Mouse (Mus musculus): ENCODE results near the gene Slc30a3.
A peak's percentile ranks its signal among the peaks of the same experiment; 100 is the strongest.

Gene Slc30a3

DNA sequence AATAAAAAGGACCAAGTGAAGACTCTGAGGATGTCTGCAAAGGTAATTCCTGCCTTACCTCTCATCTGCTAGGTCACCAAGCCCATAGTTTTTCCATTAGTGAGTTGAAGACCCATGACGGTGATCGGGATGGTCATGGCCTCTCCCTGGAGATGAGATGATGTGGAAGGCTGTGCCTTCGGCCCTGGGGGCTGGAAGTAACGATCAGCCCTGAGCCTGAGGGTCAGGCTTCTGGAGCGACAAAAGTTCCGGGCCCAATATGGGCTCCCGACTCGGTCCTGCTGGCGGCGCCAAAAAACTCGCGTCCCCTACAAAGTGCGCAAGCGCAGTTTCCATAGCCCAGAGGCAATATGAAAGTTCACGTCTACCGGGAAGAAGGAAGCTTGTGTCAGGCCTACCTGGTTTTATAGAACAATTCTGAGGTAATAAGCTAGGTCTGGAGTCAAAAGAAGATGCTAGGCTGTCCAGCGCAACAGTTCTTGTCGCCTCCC is at the start of gene Slc30a3:
Gene Slc30a3 (minus strand): TSS at position 238 of the 491 bp plus-strand sequence.
- no peak for DNase-seq

GRCm38 (mm10) chr5:31154152-31154553 is 46.1 kb upstream of the Slc30a3 start, which contains the start of gene Mpv17:
TSS of gene Mpv17 (minus strand) at chr5:31154251.
- DNase-seq: peak; percentile 85 to 91

GRCm38 (mm10) chr5:31153516-31154151 is 45.6 kb upstream of the Slc30a3 start:
- peak in 1 of 2 experiments; percentile 7 for DNase-seq

DNA sequence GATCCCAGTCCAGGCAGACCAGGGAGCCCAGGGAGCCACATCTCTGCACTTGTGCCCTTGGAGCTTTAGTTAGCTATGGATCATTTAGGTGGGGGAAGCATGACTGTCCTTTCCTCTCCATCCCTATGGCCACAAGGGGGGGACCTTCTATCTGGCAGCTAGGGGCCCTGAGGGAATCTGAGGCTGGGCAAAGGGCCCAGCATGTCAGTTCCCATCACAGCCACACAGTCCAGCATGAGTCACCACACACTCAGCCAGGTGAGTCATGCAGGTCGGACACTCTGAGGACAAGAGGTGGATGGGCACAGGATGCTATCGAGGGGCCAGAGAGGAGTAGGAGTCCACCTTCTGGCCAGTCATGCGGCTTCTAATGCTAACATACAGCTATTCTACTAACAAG is 43.7 kb upstream of the Slc30a3 start:
- DNase-seq: no peak

DNA sequence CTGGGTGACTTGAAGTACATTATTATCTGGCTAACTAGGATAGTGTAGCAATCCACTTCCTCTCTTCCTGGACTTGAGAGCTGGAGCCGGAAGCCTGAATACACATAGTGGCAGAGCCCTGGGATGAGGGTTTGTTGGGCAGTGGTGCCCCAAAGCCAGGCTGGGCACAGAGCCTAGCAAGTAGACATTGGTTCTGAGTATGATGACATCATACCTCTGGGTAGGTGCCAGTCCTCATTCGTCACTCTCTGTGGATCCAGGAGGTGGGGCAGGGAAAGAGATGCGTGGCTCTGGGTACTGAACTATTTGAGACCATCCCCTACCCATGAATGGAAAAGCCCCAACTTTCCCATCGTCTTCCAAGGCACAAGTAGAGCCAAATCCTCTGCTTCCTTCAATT is 41.7 kb upstream of the Slc30a3 start:
- DNase-seq: no peak

- DNase-seq: peak in 1 of 2 experiments; percentile 20
These were observed 31.0 kb upstream of the Slc30a3 start for GRCm38 (mm10) chr5:31138968-31139425.

- DNase-seq: peak in 1 of 2 experiments; percentile 38
These were observed 30.4 kb upstream of the Slc30a3 start, which contains the start of gene Ucn for GRCm38 (mm10) chr5:31138241-31138967. TSS of gene Ucn (minus strand) at chr5:31138829.

DNA sequence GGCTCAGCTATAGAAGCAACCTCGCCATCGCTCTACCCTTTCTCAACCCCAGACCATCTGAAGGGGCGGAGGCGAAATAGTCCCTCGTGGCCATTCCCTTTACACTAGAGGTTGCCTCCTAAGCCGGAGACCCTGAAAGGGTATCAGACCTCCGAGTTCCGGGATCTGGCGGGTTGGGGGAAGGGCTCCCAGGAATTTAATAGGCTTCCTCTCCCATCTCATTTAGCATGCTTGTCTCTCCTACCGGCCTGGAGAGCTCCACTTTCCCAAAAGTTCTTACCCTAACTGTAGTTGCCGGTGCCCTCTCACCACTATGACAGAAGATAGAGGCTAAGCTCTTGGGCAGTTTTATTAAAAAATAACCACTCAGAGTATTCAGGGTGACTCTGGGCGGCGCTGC is 29.6 kb upstream of the Slc30a3 start:
- no peak for DNase-seq

DNA sequence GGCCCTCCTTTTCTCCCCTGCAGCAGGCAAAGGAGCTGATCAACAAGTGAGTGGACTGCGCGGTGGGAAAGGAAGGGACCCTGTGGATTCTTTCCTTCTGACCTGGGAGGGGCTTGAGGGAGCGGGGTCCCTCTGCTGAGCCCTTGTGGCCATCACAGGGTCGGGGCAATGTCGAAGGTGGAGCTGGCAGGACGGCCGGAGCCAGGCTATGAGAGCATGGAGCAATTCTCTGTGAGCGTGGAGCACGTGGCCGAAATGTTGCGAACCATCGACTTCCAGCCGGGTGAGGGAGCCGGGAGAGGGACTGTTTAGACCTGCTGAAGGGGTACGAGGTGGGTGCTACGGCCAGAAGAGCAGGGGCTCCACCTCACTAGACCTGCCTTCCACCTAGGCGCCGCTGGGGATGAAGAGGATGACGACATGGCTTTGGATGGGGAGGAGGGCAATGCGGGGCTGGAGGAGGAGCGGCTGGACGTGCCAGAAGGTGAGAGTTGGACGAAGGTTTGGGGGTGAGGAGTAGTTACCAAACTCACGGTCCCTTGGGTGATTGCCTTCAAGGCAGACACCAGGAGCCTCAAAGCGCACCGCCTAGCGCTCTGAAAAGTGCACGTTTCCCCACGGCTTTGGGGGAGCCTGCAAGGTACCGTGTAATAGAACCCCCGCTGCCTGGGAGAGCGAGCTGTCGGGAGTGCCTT is 28.8 kb upstream of the Slc30a3 start:
- no peak for DNase-seq

GRCm38 (mm10) chr5:31126050-31126449 is 18.0 kb upstream of the Slc30a3 start:
- no peak for DNase-seq

DNA sequence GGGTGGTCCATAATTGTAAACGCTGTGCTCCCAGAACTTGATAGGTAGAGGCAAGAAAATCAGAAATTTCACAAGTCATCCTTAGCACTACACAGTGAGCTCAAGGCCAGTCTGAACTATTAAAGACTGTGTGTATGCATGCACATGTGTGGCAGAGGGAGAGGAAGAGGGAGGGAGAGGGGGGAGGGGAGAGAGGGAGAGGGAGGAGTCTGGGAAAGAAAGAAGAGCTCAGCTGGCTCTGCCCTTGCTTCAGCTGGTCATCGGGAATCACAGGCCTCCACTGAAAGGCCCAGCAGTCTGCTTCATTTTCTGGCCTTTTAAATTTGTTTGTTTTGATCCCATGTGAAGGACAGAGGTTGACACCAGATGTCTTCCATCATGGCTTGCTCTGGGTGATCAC is 15.4 kb upstream of the Slc30a3 start:
- no peak for DNase-seq

DNA sequence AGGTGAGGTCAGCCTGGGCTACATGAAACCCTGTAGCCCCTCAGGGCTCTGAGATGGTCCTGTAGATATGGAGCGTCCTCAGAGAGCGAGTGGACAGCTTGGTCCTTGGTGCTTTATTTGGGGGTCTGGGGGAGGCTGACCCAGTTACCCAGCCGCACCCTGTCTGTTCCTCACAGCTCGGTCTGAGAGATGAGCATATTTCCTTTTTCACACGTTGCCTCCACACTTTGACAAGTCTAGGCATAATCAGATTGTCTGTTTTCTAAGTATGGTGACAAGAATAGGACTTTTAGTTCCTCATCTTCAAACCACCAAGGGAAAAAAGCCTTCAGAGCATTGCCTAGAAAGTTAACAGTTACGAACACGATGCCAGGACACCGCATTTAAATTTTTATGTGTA is 13.1 kb upstream of the Slc30a3 start:
- no peak for DNase-seq

DNA sequence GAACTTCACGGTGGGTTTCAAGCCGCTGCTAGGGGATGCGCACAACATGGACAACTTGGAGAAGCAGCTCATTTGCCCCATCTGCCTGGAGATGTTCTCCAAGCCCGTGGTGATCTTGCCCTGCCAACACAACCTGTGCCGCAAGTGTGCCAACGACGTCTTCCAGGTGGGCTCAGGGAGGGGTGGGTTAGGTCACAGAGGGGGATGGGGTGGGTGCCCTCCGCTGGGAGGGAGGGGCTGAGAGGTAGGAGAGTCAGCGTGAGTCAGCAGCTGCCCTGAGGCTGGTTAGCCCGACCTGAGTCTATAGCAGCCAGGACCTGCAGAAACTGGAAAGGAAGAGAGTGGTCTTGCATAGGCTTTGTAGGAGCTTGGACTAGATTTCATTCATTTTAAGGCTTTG is 8.9 kb upstream of the Slc30a3 start:
- DNase-seq: no peak

- DNase-seq: no peak
These were observed 8.3 kb upstream of the Slc30a3 start, which contains the start of gene Trim54 for GRCm38 (mm10) chr5:31116354-31116753. TSS of gene Trim54 (plus strand) at chr5:31116712.

DNA sequence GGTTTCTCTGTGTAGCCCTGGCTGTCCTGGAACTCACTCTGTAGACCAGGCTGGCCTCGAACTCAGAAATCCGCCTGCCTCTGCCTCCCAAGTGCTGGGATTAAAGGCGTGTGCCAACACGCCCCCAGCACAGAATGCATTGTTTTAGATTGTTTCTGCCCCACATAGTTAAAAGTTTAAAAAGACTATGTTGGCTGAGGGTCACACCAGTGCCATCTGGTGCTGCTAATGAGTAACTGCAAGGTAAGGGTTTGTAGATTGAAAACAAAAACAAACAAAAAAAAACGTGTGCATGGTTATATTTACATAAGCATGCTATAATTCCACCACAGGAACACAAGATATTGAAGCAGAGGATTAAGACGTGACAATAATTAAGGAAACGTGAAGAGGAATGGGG is 2.7 kb upstream of the Slc30a3 start:
- DNase-seq: no peak

DNA sequence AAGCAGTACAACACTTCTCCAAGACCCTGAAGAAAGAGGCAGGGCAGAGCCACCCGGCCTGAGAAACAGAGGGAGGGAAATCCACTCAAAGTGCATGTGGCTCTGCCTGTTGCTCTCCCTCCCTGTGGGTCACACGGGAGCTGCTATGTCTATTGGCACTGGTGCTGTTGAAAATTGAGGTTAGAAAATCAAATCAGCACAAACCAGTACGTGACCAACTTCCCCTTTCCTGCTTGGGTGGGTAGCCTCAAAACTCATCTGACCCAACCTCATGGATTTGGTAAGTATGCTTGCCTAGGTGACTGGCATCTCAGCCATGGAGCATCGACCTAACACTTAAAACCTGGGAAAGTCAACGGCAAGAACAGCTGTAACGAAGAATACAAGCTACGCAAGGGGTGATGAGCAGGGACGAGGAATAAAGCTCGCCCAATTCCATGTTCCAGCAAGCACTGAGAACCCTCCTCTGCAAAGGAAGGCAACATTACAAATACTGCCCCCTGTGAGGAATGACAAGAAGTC is 2.2 kb downstream of the Slc30a3 start, which contains the start of gene Dnajc5g:
Gene Dnajc5g (plus strand): TSS at position 472 of the 522 bp plus-strand sequence.
- DNase-seq: no peak

- DNase-seq: no peak
These were observed 12.1 kb downstream of the Slc30a3 start for GRCm38 (mm10) chr5:31095711-31096480.

- DNase-seq: peak; percentile 85 to 88
These were observed 13.0 kb downstream of the Slc30a3 start for GRCm38 (mm10) chr5:31094799-31095691.

- DNase-seq: no peak
These were observed 13.8 kb downstream of the Slc30a3 start for GRCm38 (mm10) chr5:31094100-31094798.
